Mouse (Mus musculus): ENCODE results near the gene Iqsec1. TPM values are rescaled to one million over a fixed set of nuclear protein-coding genes. Genes with fewer than 3 reads are reported as not detected.

Gene Iqsec1
- polyA plus RNA-seq, 1 experiment: 41.7 TPM

DNA sequence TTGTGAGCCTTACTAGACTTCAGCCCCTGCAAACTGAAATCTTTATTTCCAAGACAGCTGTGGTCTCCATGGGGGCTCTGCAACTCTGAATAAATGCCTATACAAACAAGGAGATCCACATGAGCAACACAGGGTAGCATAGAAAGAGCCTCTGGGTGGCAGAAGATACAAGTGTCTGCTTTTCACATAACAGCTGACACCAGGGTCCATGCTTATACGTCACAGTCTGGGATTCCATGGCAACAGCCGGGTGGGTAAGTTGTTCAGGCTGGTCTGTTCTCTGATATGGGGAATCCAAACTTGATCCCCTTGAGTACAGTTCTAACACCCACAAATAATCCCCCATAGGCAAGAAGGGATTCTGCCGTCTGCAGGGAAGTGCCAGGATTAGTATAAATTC lies 108.1 kb downstream of the Iqsec1 start:
- Histone ChIP-seq H3K9me3 (replicated peaks; ENCODE audit: control insufficient read depth, insufficient read depth, low read length, poor library complexity, severe bottlenecking) (no peaks in the 10 kb centered on the region), H3K27me3 (ENCODE audit: control insufficient read depth, insufficient read depth, low read length, poor library complexity, severe bottlenecking) (no peaks in the 10 kb centered on the region), H3K4me3 (ENCODE audit: low read depth, low read length) (no peak overlapping the region), H3K36me3 (ENCODE audit: control insufficient read depth, insufficient read depth, low read length, poor library complexity, severe bottlenecking) (no peaks in the 10 kb centered on the region), H3K9ac (ENCODE audit: low read depth, poor library complexity, severe bottlenecking) (no peak overlapping the region), H3K27ac (ENCODE audit: insufficient read depth, low read length) (no peak overlapping the region), H3K4me1 (ENCODE audit: control insufficient read depth, insufficient read depth, low read length) (no peaks in the 10 kb centered on the region)
- TF ChIP-seq CTCF (IDR thresholded peaks at IDR 0.05; ENCODE audit: low read depth, low read length) (no peak), EP300 (IDR thresholded peaks at IDR 0.05; ENCODE audit: insufficient read depth, low read depth, low read length) (no peak), POLR2A (IDR thresholded peaks at IDR 0.05; ENCODE audit: insufficient read depth, low read length) (no peak)

DNA sequence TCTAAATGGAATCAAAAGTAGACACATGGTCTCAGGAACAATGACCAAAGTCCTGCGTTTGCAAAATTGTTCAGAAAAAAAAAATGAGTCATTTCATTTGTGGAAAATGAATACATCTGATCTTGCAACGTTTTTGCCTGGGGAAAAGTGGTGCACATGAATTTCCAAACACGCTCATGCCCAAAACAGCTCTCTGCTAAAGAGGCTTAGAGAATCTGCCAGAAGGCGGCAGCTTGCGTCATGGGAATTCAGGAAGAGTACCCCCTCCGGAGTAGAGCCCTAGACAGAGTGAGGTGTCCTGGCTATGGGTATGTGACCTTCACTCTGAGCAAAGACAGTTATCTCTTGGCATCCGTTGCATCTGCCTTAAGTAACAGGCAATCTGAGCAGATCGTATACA lies 116.9 kb downstream of the Iqsec1 start:
- Histone ChIP-seq H3K27me3 (ENCODE audit: control insufficient read depth, insufficient read depth, low read length, poor library complexity, severe bottlenecking) (no peaks in the 10 kb centered on the region), H3K4me3 (ENCODE audit: low read depth, low read length) (no peak overlapping the region), H3K27ac (ENCODE audit: insufficient read depth, low read length) (no peak overlapping the region), H3K9ac (ENCODE audit: low read depth, poor library complexity, severe bottlenecking) (no peak overlapping the region), H3K4me1 (ENCODE audit: control insufficient read depth, insufficient read depth, low read length) (no peaks in the 10 kb centered on the region), H3K36me3 (ENCODE audit: control insufficient read depth, insufficient read depth, low read length, poor library complexity, severe bottlenecking) (no peaks in the 10 kb centered on the region), H3K9me3 (replicated peaks; ENCODE audit: control insufficient read depth, insufficient read depth, low read length, poor library complexity, severe bottlenecking) (no peaks in the 10 kb centered on the region)
- TF ChIP-seq POLR2A (IDR thresholded peaks at IDR 0.05; ENCODE audit: insufficient read depth, low read length) (no peak), EP300 (IDR thresholded peaks at IDR 0.05; ENCODE audit: insufficient read depth, low read depth, low read length) (no peak), CTCF (IDR thresholded peaks at IDR 0.05; ENCODE audit: low read depth, low read length) (no peak)

DNA sequence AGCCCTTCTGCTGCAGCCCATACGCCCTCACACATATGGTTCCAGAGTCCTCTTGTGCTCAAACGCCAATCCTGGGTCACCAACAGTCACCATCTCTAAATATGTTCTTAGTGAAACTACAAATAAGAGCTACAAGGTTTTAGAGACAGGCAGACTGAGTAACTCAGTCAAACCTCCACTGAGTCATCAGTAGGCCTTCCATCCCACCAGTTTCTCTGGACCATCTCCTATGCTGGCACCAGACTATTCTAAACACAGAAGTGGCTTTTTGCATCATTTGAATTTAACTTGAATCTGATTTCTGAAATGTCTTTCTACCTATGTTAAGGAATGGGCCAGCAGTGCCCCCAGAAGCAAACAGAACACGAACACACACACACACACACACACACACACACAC lies 120.5 kb downstream of the Iqsec1 start:
- no peaks in the 10 kb centered on the region for H3K4me1 ChIP-seq (ENCODE audit: control insufficient read depth, insufficient read depth, low read length)
- H3K4me3 ChIP-seq (ENCODE audit: low read depth, low read length): no peak overlapping the region
- TF ChIP-seq CTCF (IDR thresholded peaks at IDR 0.05; ENCODE audit: low read depth, low read length): no peak
- TF ChIP-seq POLR2A (IDR thresholded peaks at IDR 0.05; ENCODE audit: insufficient read depth, low read length): no peak
- no peak for TF ChIP-seq EP300 (IDR thresholded peaks at IDR 0.05; ENCODE audit: insufficient read depth, low read depth, low read length)
- H3K9me3 ChIP-seq (replicated peaks; ENCODE audit: control insufficient read depth, insufficient read depth, low read length, poor library complexity, severe bottlenecking): no peaks in the 10 kb centered on the region
- no peak overlapping the region for H3K9ac ChIP-seq (ENCODE audit: low read depth, poor library complexity, severe bottlenecking)
- no peaks in the 10 kb centered on the region for H3K36me3 ChIP-seq (ENCODE audit: control insufficient read depth, insufficient read depth, low read length, poor library complexity, severe bottlenecking)
- no peak overlapping the region for H3K27ac ChIP-seq (ENCODE audit: insufficient read depth, low read length)
- no peaks in the 10 kb centered on the region for H3K27me3 ChIP-seq (ENCODE audit: control insufficient read depth, insufficient read depth, low read length, poor library complexity, severe bottlenecking)

DNA sequence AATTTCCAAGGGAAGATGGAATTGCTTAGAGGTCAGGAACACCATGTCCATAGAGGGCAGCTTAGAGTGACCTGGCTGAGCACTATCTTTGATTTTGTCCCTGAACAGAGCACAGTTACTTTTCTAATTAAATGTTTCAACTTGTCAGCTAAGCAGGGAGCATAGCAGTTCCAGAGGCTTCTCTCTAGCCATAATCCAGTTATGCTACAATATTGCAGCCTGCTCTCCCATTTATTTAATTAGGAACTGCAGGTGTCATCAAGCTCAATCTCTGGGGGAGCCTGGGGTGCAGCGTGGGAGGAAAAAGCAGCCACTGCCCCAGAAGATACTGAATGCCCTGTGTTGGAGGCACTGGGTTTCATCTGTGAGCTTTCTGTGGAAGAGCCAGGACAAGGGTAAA lies 127.1 kb downstream of the Iqsec1 start:
- Histone ChIP-seq H3K36me3 (ENCODE audit: control insufficient read depth, insufficient read depth, low read length, poor library complexity, severe bottlenecking) (no peaks in the 10 kb centered on the region), H3K27me3 (ENCODE audit: control insufficient read depth, insufficient read depth, low read length, poor library complexity, severe bottlenecking) (no peaks in the 10 kb centered on the region), H3K4me1 (ENCODE audit: control insufficient read depth, insufficient read depth, low read length) (no peaks in the 10 kb centered on the region), H3K9ac (ENCODE audit: low read depth, poor library complexity, severe bottlenecking) (no peak overlapping the region), H3K9me3 (replicated peaks; ENCODE audit: control insufficient read depth, insufficient read depth, low read length, poor library complexity, severe bottlenecking) (no peaks in the 10 kb centered on the region; the same call in 1 of the 2 replicates), H3K4me3 (ENCODE audit: low read depth, low read length) (no peak overlapping the region), H3K27ac (ENCODE audit: insufficient read depth, low read length) (no peak overlapping the region)
- no peak for TF ChIP-seq CTCF (IDR thresholded peaks at IDR 0.05; ENCODE audit: low read depth, low read length)
- no peak for TF ChIP-seq EP300 (IDR thresholded peaks at IDR 0.05; ENCODE audit: insufficient read depth, low read depth, low read length)
- no peak for TF ChIP-seq POLR2A (IDR thresholded peaks at IDR 0.05; ENCODE audit: insufficient read depth, low read length)

DNA sequence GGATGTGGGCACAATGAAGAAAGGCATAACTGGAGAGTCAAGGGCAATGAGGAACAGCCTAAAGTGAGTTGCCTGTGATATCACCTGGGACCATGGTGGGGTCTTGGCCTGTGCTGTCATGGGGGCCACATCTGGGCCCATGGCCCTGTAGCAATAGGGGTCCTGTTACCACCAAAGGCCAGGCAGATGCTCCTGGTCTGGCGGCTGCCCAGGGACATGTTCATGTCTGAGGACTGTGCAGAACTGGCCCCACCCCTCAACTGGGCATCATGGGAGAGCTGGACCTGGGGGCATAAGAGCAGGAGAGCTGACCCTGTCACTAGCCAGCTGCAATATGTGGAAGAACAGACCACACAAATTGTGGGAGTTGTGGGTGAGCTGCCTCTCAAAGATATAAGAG lies 130.6 kb downstream of the Iqsec1 start:
- Histone ChIP-seq H3K9ac (ENCODE audit: low read depth, poor library complexity, severe bottlenecking) (no peak overlapping the region), H3K27me3 (ENCODE audit: control insufficient read depth, insufficient read depth, low read length, poor library complexity, severe bottlenecking) (no peaks in the 10 kb centered on the region), H3K9me3 (replicated peaks; ENCODE audit: control insufficient read depth, insufficient read depth, low read length, poor library complexity, severe bottlenecking) (no peaks in the 10 kb centered on the region; the same call in 1 of the 2 replicates), H3K4me1 (ENCODE audit: control insufficient read depth, insufficient read depth, low read length) (no peaks in the 10 kb centered on the region), H3K4me3 (ENCODE audit: low read depth, low read length) (no peak overlapping the region), H3K36me3 (ENCODE audit: control insufficient read depth, insufficient read depth, low read length, poor library complexity, severe bottlenecking) (no peaks in the 10 kb centered on the region), H3K27ac (ENCODE audit: insufficient read depth, low read length) (no peak overlapping the region)
- no peak for TF ChIP-seq POLR2A (IDR thresholded peaks at IDR 0.05; ENCODE audit: insufficient read depth, low read length)
- TF ChIP-seq CTCF (IDR thresholded peaks at IDR 0.05; ENCODE audit: low read depth, low read length): no peak
- TF ChIP-seq EP300 (IDR thresholded peaks at IDR 0.05; ENCODE audit: insufficient read depth, low read depth, low read length): no peak

DNA sequence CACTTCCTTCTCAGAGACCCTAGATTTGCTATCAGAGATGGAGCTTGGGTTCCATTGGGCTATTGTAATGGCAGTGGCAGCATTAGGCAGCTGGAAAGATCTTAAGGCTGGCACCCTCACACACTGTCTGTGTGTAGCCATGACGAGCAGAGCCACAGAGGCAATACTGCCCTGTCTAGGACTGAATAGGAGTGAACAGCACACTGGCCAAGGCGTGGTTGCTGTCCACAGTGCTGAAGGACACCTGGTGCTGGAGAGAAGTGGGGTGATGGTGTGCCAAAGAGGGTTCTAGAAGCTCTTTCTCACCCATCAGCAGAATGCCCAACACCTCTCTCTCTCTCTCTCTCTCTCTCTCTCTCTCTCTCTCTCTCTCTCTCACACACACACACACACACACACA lies 136.1 kb downstream of the Iqsec1 start:
- H3K4me3 ChIP-seq (ENCODE audit: low read depth, low read length): no peak overlapping the region
- no peaks in the 10 kb centered on the region for H3K4me1 ChIP-seq (ENCODE audit: control insufficient read depth, insufficient read depth, low read length)
- no peaks in the 10 kb centered on the region for H3K36me3 ChIP-seq (ENCODE audit: control insufficient read depth, insufficient read depth, low read length, poor library complexity, severe bottlenecking)
- H3K27me3 ChIP-seq (ENCODE audit: control insufficient read depth, insufficient read depth, low read length, poor library complexity, severe bottlenecking): no peaks in the 10 kb centered on the region
- no peak overlapping the region for H3K27ac ChIP-seq (ENCODE audit: insufficient read depth, low read length)
- no peak for TF ChIP-seq EP300 (IDR thresholded peaks at IDR 0.05; ENCODE audit: insufficient read depth, low read depth, low read length)
- H3K9me3 ChIP-seq (replicated peaks; ENCODE audit: control insufficient read depth, insufficient read depth, low read length, poor library complexity, severe bottlenecking): no peaks in the 10 kb centered on the region
- H3K9ac ChIP-seq (ENCODE audit: low read depth, poor library complexity, severe bottlenecking): no peak overlapping the region
